Mouse (Mus musculus) olfactory bulb, adult 2 months (tissue): ENCODE results near the gene Ip6k3. TPM values are rescaled to one million over a fixed set of nuclear protein-coding genes. Genes with fewer than 3 reads are reported as not detected.

ENCODE experiments used
- H3K27ac ChIP-seq: fragments of 200-500 bp; 2 replicates; pipeline ENCODE4 v1.5.1; 2012; ENCODE audit warnings: low read depth, low read length; ENCODE audit not compliant: insufficient read depth
- H3K4me1 ChIP-seq: fragments of 200-500 bp; 2 replicates; pipeline ENCODE4 v1.6.1; 2012; ENCODE audit warnings: low read length; ENCODE audit not compliant: control insufficient read depth, insufficient read depth
- H3K4me3 ChIP-seq: fragments of 200-500 bp; 2 replicates; pipeline ENCODE4 v1.5.1; 2012; ENCODE audit warnings: mild to moderate bottlenecking, low read depth, low read length, moderate library complexity; ENCODE audit not compliant: insufficient read depth
- CTCF ChIP-seq: fragments of 200-500 bp; IDR thresholded peaks from 2 replicates; pipeline ENCODE4 v1.5.1; 2012; ENCODE audit warnings: low read depth, mild to moderate bottlenecking, low read length, moderate library complexity; ENCODE audit not compliant: insufficient read depth
- POLR2A ChIP-seq: fragments of 200-500 bp; IDR thresholded peaks from 2 replicates; pipeline ENCODE4 v1.6.1; 2012; ENCODE audit warnings: mild to moderate bottlenecking, low read depth, low read length, moderate library complexity; ENCODE audit not compliant: insufficient read depth
- WGBS: fragments of 180-500 bp; shearing (Covaris S2); methylation state at CpG from one replicate; pipeline ENCODE4 v1.1.7; 2018; 5-methylcytosine and 5-hydroxymethylcytosine counted together
- polyA plus RNA-seq: library from polyadenylated mRNA; stranded (reverse); fragments of >200 nt; gene quantifications from 2 replicates; pipeline ENCODE4 v1.2.4, GENCODE M21; 2012; ENCODE audit warnings: low replicate concordance; ENCODE audit not compliant: missing spikeins, insufficient read depth, insufficient read length

Gene Ip6k3
- polyA plus RNA-seq, 1 experiment: not detected

DNA sequence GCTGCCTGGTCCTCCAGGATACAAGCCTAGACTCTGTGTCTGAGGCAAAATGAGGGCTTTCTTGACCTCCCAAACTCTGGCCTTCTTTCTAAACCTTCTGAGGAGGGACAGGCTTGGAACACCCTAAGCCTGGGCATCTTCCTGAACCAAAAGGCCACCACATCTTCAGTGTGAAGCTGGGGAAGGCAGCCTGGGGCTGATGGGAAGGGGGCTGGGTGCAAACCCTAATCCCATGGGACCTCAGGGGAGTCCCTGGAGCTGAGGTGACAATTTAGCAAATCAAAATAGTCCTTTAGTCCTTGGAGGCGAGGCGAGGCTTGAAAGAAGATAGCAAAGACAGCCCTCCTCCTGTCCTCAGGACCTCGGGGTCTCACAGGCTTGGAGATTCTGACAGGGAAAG lies 8.7 kb upstream of the Ip6k3 start:
- Histone ChIP-seq H3K4me1 (peaks cover 10% of the 10 kb centered on the region), H3K4me3 (no peak overlapping the region), H3K27ac (no peak overlapping the region)
- TF ChIP-seq CTCF (no peak), POLR2A (no peak)
- 92% methylated on average over 3 of the region's 3 CpGs for WGBS

DNA sequence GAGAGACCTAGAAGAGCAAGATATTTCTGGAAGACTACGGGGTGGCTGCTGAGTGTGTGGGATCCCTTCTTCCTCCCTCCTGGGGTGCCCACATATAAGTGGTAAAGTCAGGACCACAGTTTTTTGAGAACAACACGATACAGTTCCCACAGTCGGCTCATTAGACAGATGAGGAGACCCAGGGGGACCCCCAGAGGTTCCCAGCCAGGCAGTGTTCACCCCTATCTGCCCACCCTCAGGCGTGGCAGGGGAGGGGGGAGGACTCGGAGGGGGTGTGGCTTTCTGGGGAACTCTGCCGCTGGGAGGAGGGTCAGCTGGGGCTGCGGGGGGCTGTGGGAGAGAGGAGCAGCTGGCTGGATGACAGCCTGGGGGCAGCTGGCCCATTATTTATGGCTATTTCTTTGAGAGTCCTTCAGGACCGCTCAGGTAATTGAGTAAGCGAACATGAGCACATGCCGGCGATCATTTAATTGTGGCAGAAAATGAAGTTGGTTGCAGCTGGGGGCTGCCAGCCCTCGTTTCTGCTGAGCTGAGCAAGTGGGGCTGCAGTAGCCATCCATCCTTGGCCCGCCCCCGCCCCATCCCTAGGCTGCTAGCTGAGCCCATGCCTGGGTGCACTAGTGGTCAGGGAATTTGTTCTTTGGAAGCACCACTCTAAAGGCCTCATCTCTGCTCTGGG lies 7.7 kb upstream of the Ip6k3 start:
- no peak overlapping the region for H3K4me3 ChIP-seq
- WGBS: 33% methylated on average over 14 of the region's 14 CpGs
- peaks cover 16% of the 10 kb centered on the region for H3K4me1 ChIP-seq
- no peak overlapping the region for H3K27ac ChIP-seq
- no peak for TF ChIP-seq CTCF
- no peak for TF ChIP-seq POLR2A

DNA sequence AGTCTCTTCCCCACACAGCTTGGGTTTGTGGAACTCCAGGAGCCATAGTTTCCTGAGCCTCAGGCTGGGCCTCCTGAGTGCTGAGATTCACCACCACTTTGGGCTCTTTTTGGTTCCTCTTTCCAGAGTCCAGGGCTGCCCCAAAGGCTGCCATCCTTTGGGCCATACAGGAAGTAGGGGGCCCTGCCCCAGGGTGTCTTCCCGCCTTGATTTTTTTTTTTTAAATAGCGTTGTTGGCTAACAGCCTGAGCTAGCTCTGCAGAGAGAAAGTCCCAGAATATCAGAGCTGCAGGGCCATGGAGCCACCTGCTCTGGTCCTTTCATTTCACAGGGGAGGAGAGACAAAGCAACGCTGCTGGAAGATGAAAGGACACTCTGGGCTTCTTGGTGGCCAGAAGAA lies 6.1 kb upstream of the Ip6k3 start:
- TF ChIP-seq CTCF: no peak
- no peak for TF ChIP-seq POLR2A
- Histone ChIP-seq H3K4me1 (peaks cover 24% of the 10 kb centered on the region), H3K4me3 (no peak overlapping the region), H3K27ac (no peak overlapping the region)
- WGBS: 59% methylated on average over 3 of the region's 3 CpGs

DNA sequence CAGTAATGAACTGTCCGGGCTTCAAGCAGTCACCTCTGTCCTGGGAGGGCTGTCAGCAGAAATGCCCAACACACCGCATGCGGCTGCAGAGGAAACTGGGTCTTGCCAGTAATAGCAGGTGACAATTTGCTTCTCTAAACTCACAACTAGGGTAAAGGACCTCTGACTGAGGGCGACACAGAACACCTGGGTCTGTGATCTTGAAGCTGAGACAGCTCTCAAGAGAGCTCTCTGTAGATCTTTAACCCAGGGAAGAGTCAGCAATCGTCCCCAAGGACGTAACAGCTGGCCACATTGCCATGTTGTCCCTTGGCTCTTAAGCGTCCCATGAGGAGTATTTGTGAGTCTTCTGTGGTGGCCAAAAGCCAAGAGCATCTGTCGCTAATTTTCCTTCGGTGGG lies 4.9 kb upstream of the Ip6k3 start:
- Histone ChIP-seq H3K27ac (no peak overlapping the region), H3K4me3 (no peak overlapping the region), H3K4me1 (peaks cover 24% of the 10 kb centered on the region)
- TF ChIP-seq POLR2A: no peak
- no peak for TF ChIP-seq CTCF
- WGBS: 87% methylated on average over 9 of the region's 9 CpGs

DNA sequence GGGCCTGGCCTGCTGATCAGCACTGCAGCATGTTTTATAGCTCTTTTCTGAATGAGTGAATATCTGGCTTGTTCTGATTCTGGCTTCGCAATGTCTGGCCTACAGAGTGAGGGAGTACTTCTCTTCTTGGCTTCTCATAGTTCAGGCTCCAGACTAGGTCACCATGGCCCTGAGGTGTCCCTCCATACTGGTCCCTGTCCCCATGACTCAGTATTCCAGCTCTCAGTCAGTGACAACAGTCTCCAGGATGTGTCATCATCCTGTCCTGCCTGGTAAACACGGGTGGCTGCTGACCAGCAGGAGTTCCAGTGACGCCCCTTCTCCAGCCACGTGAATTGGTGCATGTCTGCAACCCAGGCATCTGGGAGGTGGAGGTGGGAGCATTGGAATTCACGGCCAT lies 3.5 kb upstream of the Ip6k3 start:
- Histone ChIP-seq H3K27ac (no peak overlapping the region), H3K4me1 (peaks cover 24% of the 10 kb centered on the region), H3K4me3 (no peak overlapping the region)
- no peak for TF ChIP-seq POLR2A
- TF ChIP-seq CTCF: no peak
- 87% methylated on average over 5 of the region's 5 CpGs for WGBS

DNA sequence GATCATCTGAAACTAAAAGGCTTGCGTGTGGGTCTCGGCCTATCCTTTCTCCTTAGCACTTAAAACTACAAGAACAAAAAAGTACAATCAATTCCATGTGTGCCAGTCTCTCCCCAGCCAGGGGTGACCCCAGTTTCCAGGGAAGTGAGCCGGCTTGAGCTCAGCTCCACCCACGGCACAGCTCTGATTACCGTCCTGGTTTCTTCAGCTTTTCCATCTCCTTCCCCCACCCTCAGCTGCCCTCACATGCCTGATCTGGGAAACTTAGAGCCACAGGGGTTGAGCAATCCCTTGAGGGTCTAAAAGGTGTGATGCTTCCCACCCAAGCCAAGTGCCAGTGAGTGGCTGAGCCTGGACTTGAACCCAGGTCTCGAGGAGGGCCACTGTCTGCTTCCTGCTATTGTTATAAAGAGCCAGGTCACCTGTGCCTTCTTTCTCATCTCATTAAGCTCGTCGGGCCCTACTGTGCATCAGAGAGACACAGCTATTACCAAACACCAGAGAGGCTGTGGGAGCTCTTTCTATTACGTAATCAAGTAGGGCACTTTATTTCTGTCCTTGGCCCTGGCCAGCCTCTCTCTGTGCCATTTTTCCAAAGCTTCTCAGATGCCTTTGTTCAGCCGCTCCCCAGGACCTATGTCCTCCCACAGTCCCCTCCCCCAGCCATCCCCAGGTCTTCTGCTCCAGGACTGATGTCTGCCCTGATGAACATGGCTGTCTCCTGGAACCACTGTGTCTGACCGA lies 2.5 kb upstream of the Ip6k3 start:
- Histone ChIP-seq H3K27ac (no peak overlapping the region), H3K4me3 (no peak overlapping the region), H3K4me1 (peaks cover 18% of the 10 kb centered on the region)
- WGBS: 76% methylated on average over 11 of the region's 11 CpGs
- TF ChIP-seq CTCF (no peak), POLR2A (no peak)

DNA sequence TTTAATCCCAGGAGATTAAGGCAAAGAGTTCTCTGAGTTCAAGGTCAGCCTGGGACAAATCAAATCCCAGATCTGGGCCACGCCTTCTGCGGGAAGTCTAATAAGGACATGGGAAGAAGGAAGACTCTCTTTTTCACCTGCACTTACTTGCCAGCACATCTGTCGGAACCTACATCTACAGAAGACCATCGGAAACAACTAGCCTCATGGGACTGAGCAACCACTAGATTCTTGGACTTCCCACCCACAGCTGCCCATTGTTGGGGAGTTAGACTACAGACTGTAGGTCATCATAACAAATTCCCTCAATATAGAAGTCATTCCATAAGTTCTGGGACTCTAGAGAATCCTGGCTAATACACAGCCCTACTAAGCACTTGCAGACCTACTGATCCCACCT lies 974 bp upstream of the Ip6k3 start:
- no peak for TF ChIP-seq CTCF
- no peak for TF ChIP-seq POLR2A
- peaks cover 17% of the 10 kb centered on the region for H3K4me1 ChIP-seq
- H3K27ac ChIP-seq: no peak overlapping the region
- H3K4me3 ChIP-seq: no peak overlapping the region
- over 99% methylated on average over 4 of the region's 4 CpGs for WGBS

DNA sequence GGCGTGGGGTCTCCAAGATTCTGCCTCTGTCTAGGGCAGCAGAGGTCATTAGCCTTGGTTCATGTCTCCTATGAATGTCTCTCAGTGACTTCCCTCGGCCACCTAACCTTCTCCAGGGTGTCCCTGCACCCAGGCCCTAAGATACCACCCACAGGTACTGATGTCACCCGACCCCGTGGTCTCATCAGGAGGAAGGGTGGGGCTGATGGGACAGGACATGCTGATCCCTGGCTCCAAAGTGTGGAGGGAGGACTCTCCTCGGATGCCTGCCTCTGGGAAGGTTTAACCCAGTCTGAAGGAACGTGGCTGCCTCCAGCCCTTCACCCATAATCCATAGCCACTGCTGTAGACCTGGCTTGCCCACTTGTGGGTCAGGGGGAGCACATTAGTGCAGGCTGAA lies 694 bp downstream of the Ip6k3 start:
- TF ChIP-seq CTCF (no peak), POLR2A (no peak)
- peaks cover 17% of the 10 kb centered on the region for H3K4me1 ChIP-seq
- 92% methylated on average over 6 of the region's 6 CpGs for WGBS
- no peak overlapping the region for H3K4me3 ChIP-seq
- H3K27ac ChIP-seq: no peak overlapping the region

DNA sequence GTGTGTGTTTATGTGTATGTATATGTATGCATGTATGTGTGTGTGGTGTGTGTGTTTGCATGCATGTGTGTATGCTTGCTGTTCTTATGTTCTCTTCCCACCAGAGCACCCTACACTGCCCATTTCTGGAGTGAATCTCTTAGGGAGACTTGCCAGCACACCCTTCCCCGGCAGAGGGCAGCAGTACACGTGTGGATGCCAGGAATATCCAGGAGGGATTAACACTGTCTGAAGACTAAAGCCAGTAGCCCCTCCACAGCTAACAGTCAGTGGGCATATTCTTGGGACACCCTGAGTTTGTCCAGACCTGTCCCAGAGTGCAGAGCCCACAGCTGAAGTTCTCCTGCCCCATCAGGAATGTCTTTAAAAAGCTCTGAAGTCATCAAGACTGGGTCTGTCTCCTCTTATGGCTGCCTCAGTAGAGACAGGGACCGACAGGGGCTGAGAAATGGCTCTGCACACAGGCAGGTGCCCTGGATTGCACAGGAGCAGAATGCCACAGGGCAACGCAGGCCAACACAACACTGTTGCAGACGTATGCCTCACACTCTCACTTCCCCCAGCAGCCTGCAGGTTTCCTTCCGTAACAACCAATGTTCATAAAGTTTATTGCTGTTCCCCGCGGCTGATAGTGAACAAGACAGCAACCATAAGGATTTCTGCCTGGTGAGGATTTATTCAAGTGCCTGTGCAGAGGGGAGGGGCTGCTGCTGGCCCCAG lies 2.4 kb downstream of the Ip6k3 start:
- TF ChIP-seq POLR2A (no peak), CTCF (no peak)
- Histone ChIP-seq H3K4me1 (peaks cover 10% of the 10 kb centered on the region), H3K27ac (no peak overlapping the region), H3K4me3 (no peak overlapping the region)
- WGBS: 63% methylated on average over 8 of the region's 8 CpGs
